Mouse (Mus musculus): ENCODE measurements at regions not wholly inside any gene's neighbourhood (a gene's known extent, or its start where the extent isn't known, plus 50 kb on each side); places are given as distances from the start of the nearest gene placed in this dataset.

- TF ChIP-seq CTCF (IDR thresholded peaks at IDR 0.05; ENCODE audit: low read depth) (no peak), EP300 (IDR thresholded peaks at IDR 0.05; ENCODE audit: low read depth) (no peak)
Observed at GRCm38 (mm10) chr3:123828790-123829189, 138.1 kb upstream of the Ndst3 start.

Data from heart, postnatal 0 days (tissue).